Mouse (Mus musculus) heart, adult 2 months (tissue): ENCODE data around the gene Rfx3.

ENCODE experiments used
- CTCF ChIP-seq: fragments of 200-600 bp; IDR thresholded peaks from 2 replicates; pipeline ENCODE4 v1.8.1; 2022; ENCODE audit warnings: antibody characterized with exemption, mild to moderate bottlenecking, moderate library complexity
- EP300 ChIP-seq: fragments of 200-500 bp; IDR thresholded peaks from 2 replicates; pipeline ENCODE4 v1.6.1; 2011; ENCODE audit warnings: low read depth, low read length, control low read depth; ENCODE audit not compliant: insufficient read depth
- POLR2A ChIP-seq: fragments of 200-500 bp; IDR thresholded peaks from 2 replicates; pipeline ENCODE4 v1.6.1; 2011; ENCODE audit warnings: mild to moderate bottlenecking, low read depth, low read length, control low read depth; ENCODE audit not compliant: insufficient read depth

DNA sequence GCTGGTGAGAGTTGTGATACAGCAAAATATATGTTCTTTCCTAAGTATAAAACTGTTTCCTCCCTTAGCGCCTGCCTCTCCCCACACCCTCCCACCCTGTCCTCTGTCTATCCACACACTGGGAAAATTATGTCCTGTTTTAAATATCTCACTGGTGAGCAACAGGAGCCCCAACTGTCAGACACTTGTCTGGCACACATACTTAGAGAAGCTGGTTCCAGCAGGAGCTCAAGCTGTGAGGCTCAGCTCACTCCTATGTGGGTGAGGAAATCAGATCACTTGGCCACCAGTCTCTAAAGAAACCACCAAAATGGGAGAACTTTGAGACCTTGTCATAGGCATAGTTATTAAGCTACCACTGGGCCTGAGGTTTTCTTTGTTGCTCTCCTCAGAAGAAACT, 7.5 kb downstream of the Rfx3 start:
- no peak for TF ChIP-seq CTCF
- TF ChIP-seq POLR2A = no peak
- TF ChIP-seq EP300 = no peak
